Mouse (Mus musculus) lung, adult 18-20 months (tissue): ENCODE data around the gene Fpr-rs6.

Experiments used
- DNase-seq, 2 experiments: peaks; one replicate each; pipeline ENCODE4 v3.0.0; 2022; ENCODE audit warnings: mixed read lengths in 2 of 2

Gene Fpr-rs6

DNA sequence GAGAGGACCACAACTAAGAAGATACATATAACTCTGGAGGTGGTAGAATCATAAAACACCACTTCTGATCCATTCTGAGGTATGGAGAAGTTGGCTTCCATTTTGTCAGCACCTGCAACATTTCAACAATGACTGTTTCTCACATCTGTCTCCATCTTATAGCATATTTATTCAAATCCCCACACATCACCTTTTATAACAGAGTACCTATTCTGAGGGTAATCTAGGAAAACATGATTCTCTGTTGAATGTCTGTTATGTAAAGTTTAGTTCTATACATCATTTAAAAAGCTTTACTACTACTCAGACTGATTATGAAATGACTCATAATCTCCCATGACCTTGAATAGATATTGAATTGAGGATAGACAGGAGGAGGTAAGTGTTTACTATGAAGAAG lies at the start of gene Fpr-rs6:
Gene Fpr-rs6 (minus strand): TSS at position 101 of the 400 bp plus-strand sequence.
- DNase-seq, result no peak
